ENCODE assay signal across 9 mouse cellular contexts in the genomic region with DNA sequence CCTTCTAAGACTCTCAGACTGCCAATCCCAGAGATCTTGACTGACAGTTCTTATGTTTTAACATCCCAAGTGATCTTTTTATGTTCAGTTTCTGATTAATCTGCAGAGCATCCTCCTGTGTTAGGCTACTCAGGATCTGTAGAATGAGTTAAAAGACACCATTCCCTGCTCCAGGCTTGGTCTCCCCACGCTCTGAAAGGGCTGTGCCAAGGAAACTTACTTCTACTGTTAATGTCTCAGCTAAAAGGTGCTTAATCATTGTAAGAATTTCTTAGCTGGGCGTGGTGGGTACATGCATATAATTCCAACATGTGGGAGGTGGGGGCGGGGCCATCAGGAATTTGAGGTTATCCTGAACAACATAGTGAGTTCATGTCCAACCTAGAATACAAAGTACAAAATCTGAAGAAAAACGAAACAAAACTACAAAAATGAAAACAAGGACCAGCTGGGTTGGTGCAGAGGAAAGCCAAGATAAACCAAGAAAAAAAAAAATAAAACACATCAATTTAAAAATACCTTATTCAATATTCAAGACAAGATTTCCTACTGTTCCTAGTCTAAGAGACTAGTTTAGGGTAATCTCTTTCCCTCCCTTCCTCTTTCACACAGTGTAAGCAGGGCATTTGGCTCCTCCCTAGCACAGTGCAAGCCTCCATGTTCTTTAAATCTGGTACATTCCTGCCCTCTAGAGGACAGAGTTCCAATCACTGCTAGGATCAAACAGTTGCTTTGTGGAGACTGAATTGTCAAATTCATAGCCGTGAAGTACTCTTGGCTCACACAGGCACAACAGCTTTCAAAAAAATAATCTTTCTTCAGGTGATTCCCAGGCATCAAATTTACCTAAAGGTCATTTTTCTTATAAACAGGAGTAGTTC.
DNase-seq lines count a peak whose midpoint lies in the region; ATAC-seq and TF ChIP-seq lines count a peak whose summit lies in the region.
"Had no signal": no experiment of that assay in that cellular context is flagged by ENCODE, and none has a peak within 500 bp of the region (broad histone marks: within the 10 kb centered on the region; RNA-seq: fewer than 3 reads in every experiment).

No protein-coding gene starts in this region.

- peaks cover 14 to 18% of the 10 kb centered on the region in 2 experiments for H3K4me1 ChIP-seq in heart, embryonic 14.5 days (ENCODE audit: control insufficient read depth in 2 of 2, insufficient read depth in 2 of 2, low read length in 2 of 2)
- H3K4me1 ChIP-seq in kidney, embryonic 15.5 days: peaks cover 11% of the 10 kb centered on the region
- H3K4me1 ChIP-seq in limb, embryonic 14.5 days (ENCODE audit: control insufficient read depth, insufficient read depth, low read length): peaks cover 8% of the 10 kb centered on the region
- H3K4me1 ChIP-seq in midbrain, embryonic 13.5 days (replicated peaks): peaks cover 11% of the 10 kb centered on the region
- H3K4me1 ChIP-seq in stomach, embryonic 15.5 days: peaks cover 9% of the 10 kb centered on the region

- no peak overlapping the region for H3K4me3 ChIP-seq in heart, embryonic 14.5 days (ENCODE audit: control insufficient read depth in 1 of 2, insufficient read depth in 1 of 2, low read depth in 1 of 2, low read length in 2 of 2)
- H3K4me3 ChIP-seq in kidney, embryonic 15.5 days (replicated peaks): no peak overlapping the region
- H3K4me3 ChIP-seq in limb, embryonic 14.5 days (replicated peaks; ENCODE audit: low read length): no peak overlapping the region
- no peak overlapping the region for H3K4me3 ChIP-seq in midbrain, embryonic 13.5 days (replicated peaks)
- no peak overlapping the region for H3K4me3 ChIP-seq in stomach, embryonic 15.5 days (replicated peaks)
- H3K4me3 ChIP-seq: erythroblast, embryonic 14.5 days had no signal

- no peak for TF ChIP-seq POLR2A in limb, embryonic 14.5 days (IDR thresholded peaks at IDR 0.05; ENCODE audit: borderline replicate concordance, extremely low read depth, insufficient read depth, insufficient read length)

- peak; percentile 89 for ATAC-seq in heart, embryonic 14.5 days (ENCODE audit: insufficient number of reproducible peaks, insufficient read depth, low FRiP score, low read depth)
- ATAC-seq in kidney, embryonic 15.5 days (replicated peaks; ENCODE audit: low FRiP score): peak; percentile 96
- peak; percentile 92 for ATAC-seq in limb, embryonic 14.5 days (ENCODE audit: low FRiP score, low read depth)
- ATAC-seq in midbrain, embryonic 13.5 days: peak; percentile 99
- ATAC-seq in stomach, embryonic 15.5 days (ENCODE audit: insufficient read depth, low FRiP score, low read depth): peak; percentile 88

- H3K27me3 ChIP-seq in heart, embryonic 14.5 days (ENCODE audit: control insufficient read depth, insufficient read depth, low read length): no peaks in the 10 kb centered on the region
- H3K27me3 ChIP-seq in kidney, embryonic 15.5 days: no peaks in the 10 kb centered on the region
- no peaks in the 10 kb centered on the region for H3K27me3 ChIP-seq in limb, embryonic 14.5 days (ENCODE audit: control insufficient read depth, insufficient read depth, low read length)
- H3K27me3 ChIP-seq in midbrain, embryonic 13.5 days: no peaks in the 10 kb centered on the region
- H3K27me3 ChIP-seq in stomach, embryonic 15.5 days (replicated peaks): no peaks in the 10 kb centered on the region

- H3K9me3 ChIP-seq in heart, embryonic 14.5 days (ENCODE audit: control insufficient read depth, low read length): no peaks in the 10 kb centered on the region
- H3K9me3 ChIP-seq in kidney, embryonic 15.5 days (replicated peaks): no peaks in the 10 kb centered on the region
- H3K9me3 ChIP-seq in limb, embryonic 14.5 days (ENCODE audit: control insufficient read depth, low read length): no peaks in the 10 kb centered on the region
- no peaks in the 10 kb centered on the region for H3K9me3 ChIP-seq in midbrain, embryonic 13.5 days
- H3K9me3 ChIP-seq in stomach, embryonic 15.5 days: no peaks in the 10 kb centered on the region

- H3K9ac ChIP-seq in heart, embryonic 14.5 days (ENCODE audit: low read length): peak overlapping the region; percentile 43; the same call in 1 of the 2 replicates
- no peak overlapping the region for H3K9ac ChIP-seq in kidney, embryonic 15.5 days
- H3K9ac ChIP-seq in limb, embryonic 14.5 days (ENCODE audit: low read depth, low read length, severe bottlenecking): no peak overlapping the region
- no peak overlapping the region for H3K9ac ChIP-seq in midbrain, embryonic 13.5 days (replicated peaks)
- H3K9ac ChIP-seq in stomach, embryonic 15.5 days: no peak overlapping the region

- no peaks in the 10 kb centered on the region for H3K36me3 ChIP-seq in heart, embryonic 14.5 days (ENCODE audit: control insufficient read depth, insufficient read depth, low read length)
- H3K36me3 ChIP-seq in kidney, embryonic 15.5 days: no peaks in the 10 kb centered on the region
- no peaks in the 10 kb centered on the region for H3K36me3 ChIP-seq in limb, embryonic 14.5 days (ENCODE audit: control insufficient read depth, insufficient read depth, low read length)
- no peaks in the 10 kb centered on the region for H3K36me3 ChIP-seq in midbrain, embryonic 13.5 days
- no peaks in the 10 kb centered on the region for H3K36me3 ChIP-seq in stomach, embryonic 15.5 days

- H3K4me2 ChIP-seq in heart, embryonic 14.5 days (ENCODE audit: low read length): 0 out of 2 replicates have a peak overlapping the region, but pooled peaks have one; percentile 24
- no peak overlapping the region for H3K4me2 ChIP-seq in kidney, embryonic 15.5 days
- H3K4me2 ChIP-seq in limb, embryonic 14.5 days (replicated peaks; ENCODE audit: low read depth, low read length, severe bottlenecking): no peak overlapping the region
- H3K4me2 ChIP-seq in midbrain, embryonic 13.5 days (replicated peaks): no peak overlapping the region
- H3K4me2 ChIP-seq in stomach, embryonic 15.5 days: no peak overlapping the region; the same call in 1 of the 2 replicates

- peak; percentile 79 for DNase-seq in ES-CJ7 (ENCODE audit: low read depth, low spot score)
- peak; percentile 85 for DNase-seq in brain, embryonic 18.5 days (ENCODE audit: low read depth, low spot score)
- DNase-seq in fibroblast of lung, adult 2 months (ENCODE audit: low read depth): peak; percentile 87
- peak; percentile 92 for DNase-seq in limb, embryonic 14.5 days (ENCODE audit: low spot score)

- 44% methylated on average over 5 of the region's 5 CpGs for WGBS in heart, embryonic 14.5 days
- WGBS in kidney, embryonic 15.5 days: 34% methylated on average over 5 of the region's 5 CpGs
- 40% methylated on average over 5 of the region's 5 CpGs for WGBS in limb, embryonic 14.5 days
- WGBS in midbrain, embryonic 13.5 days: 51% methylated on average over 5 of the region's 5 CpGs
- 37% methylated on average over 5 of the region's 5 CpGs for WGBS in stomach, embryonic 15.5 days

- H3K27ac ChIP-seq in heart, embryonic 14.5 days (replicated peaks in 1 of 2; ENCODE audit: control insufficient read depth in 1 of 2, insufficient read depth in 1 of 2, low read depth in 2 of 2, low read length in 2 of 2): peak overlapping the region; percentile 82 to 85
- peak overlapping the region; percentile 61 for H3K27ac ChIP-seq in kidney, embryonic 15.5 days
- H3K27ac ChIP-seq in limb, embryonic 14.5 days (replicated peaks; ENCODE audit: low read depth, low read length): no peak overlapping the region
- H3K27ac ChIP-seq in midbrain, embryonic 13.5 days: no peak overlapping the region
- H3K27ac ChIP-seq in stomach, embryonic 15.5 days: peak overlapping the region; percentile 79

Comparison
In these comparisons a context has a peak if more than half of its experiments do, and no peak if none do; other contexts are left out.
1. H3K27ac ChIP-seq: peak in heart, embryonic 14.5 days (2 of 2), kidney, embryonic 15.5 days (single experiment) and stomach, embryonic 15.5 days (single experiment); none in limb, embryonic 14.5 days (single experiment) and midbrain, embryonic 13.5 days (single experiment).
2. Peak in every context shown above with its lines, with median percentiles within 50 percentile points of each other: DNase-seq and ATAC-seq.